Mouse (Mus musculus) A20 (cell line): ENCODE results near the gene Sdk1.

Experiments used
- DNase-seq: peaks from one replicate; pipeline ENCODE4 v3.0.0-alpha.2; 2011; ENCODE audit warnings: low read depth, low spot score

Gene Sdk1

DNA sequence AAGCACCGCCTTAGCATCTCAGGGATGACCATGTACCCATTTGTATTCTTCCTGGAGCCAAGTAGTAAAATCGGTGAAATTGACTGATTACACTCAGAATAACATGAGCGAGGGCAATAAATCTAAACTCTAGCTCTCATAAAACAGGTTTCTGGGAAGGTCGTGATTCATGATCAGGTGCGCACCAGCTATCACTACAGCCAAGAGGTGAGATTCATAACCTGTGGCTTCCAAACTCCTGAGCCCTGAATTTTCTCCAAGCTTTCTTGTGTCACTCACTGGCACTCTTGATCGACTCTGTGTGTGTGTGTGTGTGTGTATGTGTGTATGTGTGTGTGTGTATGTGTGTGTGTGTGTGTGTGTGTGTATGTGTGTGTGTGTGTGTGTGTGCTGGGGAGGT, 522.8 kb downstream of the Sdk1 start:
- no peak for DNase-seq

DNA sequence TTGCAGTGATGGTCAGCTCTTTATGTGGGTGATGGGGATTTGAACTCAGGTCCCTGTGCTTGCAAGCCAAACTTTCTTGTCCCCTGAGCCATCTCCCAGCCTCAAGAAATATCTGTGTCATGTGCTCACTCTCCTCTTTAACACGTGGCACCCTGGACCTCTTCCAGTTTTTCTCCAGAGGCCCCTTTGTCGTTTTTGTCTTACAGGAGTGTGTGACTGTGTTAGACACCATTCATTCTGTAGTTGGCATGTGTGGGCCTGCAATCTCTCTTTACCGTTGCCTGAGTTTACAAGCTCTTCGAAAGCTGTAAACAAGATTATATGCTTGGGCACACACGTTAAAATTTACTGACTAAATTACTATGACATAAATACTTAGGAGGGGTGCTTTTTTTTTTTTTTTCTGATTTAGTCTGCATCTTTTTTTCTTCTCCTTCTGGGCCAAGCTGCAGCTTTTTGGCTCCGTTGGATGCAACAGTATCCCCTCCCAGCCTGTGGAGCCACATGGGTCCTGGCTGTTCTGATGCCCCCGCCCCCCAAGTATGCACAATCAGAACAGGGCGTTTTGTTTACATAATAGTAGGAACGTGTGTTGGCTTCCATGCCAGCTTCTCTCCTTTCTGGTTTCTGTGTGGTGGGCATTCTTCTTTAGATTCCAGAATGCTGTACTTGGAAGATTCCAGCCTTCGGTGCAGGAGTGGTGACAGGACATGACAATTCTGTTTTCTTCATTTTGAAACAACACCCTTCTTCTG, 527.6 kb downstream of the Sdk1 start:
- no peak for DNase-seq

DNA sequence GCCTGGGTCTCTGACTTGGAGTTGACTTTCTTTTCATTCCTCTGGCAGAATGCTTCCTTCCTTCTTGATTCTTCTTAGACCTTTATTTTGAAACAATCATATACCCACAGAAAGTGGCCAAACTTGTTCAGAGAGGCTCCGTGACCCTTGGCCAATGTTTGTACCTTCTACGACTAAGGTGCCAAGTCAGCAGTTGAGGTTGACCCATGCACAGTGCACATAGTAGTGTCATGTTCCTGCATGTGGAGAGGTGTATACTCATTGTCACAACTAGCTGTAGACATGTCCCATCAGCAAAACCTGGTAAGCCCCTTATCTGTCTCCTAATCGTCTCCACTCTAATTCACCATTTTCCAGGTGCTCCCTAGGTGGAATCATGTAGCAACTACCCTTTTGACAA, 530.2 kb downstream of the Sdk1 start:
- DNase-seq = no peak

DNA sequence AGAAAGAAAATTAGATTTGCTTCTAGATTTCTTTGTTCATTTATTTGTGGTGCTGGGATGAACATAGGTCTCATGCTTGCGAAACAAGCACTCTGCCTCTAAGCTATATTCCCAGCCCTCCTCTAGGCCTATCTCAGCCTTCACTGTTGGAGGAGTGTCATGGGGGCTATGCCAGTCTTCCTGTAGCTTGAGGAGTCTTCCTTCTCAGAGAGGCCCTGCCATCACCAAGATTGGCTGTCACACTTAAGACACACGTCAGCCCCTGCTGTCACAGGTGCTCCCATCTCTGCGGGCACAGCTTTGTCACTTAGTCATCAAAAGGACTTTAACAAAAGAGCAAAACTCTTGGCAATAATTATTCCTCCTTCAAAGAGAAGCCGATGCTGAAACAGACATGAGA, 536.9 kb downstream of the Sdk1 start:
- DNase-seq = no peak

DNA sequence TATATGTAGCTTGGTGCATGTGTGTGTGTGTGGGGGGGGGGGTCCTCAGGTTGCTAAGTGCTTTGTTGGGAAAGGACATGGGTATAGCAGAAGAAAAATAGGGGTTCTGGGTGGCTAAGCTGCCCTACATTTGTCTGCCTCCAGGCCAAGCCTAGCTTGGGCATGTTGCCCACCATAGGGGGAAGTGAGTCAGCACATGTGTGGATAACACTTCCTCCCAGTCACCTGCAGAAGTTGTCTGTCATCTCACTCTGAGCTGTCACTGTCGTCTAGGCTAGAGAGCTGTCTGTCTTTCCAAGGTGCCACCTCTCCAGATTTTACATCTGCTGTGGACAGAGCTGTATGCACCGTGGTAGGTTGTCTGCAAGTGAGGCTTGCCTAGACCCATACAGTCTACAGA, 539.9 kb downstream of the Sdk1 start:
- DNase-seq = no peak

DNA sequence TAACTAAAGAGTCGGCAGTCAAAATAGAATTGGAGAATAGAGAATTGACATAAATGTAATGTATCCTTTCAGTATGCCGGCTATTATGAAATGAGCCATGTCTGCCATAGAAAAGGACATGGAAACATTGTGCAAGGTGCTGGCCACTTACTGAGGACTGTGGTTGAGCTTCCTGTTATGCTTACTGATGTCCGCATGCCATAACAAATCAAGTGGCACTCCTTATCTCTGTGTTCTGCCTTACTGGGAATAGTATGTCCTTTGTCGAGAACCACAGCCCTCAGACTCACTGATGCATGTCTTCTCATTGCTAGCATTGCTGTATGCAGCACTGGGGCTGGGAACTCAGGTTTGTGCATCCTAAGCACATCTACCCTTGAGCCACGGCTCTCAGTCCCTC, 541.0 kb downstream of the Sdk1 start:
- DNase-seq = no peak

DNA sequence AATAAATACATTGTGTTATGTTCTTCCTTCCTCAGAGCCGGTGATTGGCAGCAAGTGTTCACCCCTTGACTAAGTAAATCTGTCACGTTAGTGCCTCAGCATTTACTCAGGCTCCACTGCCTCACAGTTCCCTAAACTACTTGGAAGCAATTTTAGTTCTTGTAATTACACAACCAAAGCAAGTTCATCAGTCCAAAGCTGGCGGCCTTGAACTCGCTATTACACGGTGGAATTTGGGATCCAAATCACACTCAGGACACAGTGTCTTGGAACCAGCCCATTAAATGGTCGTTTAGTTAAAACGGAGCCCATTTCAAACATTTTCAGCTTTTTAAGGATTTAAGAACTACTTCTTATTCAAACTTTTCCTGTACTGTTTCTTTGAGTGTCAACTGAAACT, 542.2 kb downstream of the Sdk1 start:
- no peak for DNase-seq

DNA sequence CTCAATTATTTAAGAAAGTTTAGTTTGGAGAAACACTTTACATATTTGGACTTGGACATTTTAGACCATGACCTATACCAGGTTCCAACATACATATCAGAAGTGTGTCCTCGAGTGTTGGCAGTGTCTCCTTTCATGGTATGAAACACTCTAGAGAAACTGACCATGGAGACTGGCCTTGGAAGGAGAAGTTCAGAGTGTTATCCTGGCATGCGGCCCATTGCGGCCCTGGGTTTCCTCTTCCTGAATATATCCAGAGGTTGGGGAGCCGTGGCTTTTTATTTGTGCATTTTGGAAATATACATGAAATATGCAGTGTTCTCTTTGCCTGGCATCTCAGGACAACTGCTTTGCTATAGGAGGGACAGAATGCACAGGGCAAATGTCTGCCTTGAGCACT, 552.6 kb downstream of the Sdk1 start:
- no peak for DNase-seq

DNA sequence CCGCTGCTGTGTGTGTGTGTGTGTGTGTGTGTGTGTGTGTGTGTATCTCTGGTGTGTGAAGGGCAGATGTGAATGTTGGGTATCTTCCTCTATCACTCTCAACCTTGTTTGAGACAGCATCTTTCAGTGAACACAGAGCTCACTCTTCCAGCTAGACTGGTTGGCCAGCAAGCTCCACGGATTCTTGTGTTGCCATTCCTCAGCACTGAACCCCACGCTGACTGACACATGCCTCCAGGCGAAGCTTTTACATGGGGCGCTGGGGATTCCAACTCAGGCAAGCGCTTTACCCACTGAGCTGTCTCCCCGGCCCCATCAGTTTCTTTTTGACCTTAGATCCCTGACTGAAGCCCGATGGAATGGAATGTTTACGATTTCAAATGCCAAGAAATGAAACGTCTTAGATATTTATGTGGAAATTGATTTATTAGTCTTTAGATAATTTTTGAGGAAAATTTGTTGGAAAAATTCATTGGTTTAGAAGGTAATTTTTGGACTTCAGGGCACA, 582.6 kb downstream of the Sdk1 start:
- DNase-seq = no peak

DNA sequence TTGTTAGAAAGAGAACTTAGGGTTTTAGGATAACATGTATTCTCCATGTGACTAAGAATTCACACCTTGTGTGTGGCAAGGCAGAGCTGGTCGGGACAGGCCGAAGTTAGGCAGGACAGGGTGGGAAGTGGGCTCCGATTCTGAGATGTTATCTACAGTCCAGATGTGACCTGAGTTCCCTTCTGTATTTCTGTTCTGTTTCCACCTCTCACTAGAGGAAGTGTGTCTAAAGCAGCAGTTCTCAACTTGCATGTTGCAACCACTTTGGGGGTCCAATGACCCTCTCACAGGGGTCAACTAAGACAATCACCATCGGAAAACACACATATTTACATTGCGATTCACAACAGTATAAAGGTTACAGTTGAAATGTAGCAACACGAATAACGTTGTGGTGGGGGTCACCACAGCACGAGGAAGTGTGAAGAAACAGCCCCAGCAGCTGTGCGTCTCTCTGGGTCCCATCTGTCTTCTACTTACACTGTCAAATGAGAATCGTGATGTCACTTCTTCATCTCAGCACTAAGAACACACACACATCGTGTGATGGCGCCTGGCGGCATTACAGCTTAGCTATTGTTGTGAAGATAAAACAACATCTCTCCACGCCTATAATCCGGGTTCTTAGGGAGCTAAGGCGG, 583.6 kb downstream of the Sdk1 start:
- DNase-seq = no peak

DNA sequence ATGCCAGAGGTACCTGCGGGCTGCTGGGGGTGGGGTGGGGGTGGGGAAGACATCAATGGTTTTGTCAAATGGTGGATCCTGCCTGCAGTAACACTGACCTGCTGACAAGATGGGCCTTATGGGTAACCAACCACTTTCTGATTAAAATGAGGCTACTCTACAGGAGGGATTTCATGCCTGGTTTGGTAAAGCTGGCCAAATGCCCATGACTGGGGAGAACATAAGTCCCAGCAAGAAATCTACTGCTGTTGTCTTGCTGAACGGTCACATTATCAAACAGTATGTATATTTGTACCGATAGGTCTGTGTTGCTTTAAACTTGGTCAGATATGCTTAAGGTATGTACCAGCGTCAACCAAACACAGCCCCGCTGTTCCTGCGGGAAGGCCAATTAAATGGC, 594.3 kb downstream of the Sdk1 start:
- DNase-seq = no peak

DNA sequence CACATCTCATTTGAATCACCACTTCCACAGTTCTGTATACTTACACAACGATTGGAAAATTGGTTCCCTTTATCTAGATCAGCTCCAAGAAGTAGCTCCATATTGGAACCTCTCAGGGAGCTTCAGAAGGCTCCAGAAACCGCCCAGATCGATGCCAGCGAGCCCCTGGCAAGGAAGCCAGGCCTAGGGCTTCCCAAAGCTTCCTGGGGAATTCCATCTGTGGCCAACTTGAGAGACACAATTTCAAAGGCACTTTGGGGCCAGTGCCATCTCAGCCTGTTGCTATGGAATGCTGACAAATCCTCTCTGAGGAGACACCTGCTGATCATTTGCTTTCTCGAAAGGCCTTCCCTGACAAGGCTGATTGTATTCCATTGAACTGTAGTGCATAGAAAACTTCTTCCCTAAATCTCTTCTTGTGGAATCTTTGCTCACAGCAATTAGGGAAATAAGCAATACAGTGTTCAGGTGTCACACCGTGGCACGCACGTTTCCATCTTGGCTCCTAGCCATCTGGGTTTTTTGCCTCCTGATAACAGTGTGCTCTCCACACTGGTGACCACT, 595.7 kb downstream of the Sdk1 start:
- DNase-seq = no peak

DNA sequence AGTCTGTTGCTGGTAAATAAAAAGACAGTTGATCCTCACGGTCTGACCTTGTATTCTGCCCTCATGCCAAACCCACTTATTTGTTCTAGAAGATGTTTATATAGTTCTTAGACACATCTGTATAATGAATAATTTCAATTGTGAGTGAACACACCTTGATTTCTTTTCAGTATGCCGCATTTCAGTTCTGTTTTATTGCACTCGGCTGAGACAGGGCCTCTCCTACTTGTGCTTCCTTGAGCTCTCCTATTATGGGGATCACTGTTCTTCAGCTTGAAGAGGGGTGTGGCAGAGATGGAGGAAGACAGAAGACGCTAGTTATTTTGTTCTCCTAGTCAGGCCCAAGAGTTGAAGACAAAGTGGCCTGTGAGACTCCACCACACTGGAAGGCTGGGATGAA, 603.4 kb downstream of the Sdk1 start:
- DNase-seq = no peak

DNA sequence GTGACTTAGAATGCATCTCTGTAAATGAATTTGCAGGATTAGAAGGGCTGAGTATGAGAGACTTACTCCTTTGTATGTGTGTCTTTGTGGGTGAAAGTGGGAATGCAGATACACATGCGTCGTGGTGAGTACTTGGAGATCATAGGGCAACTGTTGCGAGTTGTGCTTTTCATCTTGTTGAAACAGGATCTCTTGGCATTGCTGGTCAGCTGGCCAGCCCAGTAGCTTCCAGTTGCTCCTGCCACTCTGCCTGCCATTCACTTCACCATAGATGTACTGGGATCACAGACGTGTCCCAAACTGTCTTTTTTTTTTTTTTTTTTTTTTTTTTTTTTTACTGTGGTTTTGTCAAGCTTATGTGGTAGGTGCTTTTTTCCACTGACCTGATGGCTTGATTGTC, 606.4 kb downstream of the Sdk1 start:
- DNase-seq = no peak

DNA sequence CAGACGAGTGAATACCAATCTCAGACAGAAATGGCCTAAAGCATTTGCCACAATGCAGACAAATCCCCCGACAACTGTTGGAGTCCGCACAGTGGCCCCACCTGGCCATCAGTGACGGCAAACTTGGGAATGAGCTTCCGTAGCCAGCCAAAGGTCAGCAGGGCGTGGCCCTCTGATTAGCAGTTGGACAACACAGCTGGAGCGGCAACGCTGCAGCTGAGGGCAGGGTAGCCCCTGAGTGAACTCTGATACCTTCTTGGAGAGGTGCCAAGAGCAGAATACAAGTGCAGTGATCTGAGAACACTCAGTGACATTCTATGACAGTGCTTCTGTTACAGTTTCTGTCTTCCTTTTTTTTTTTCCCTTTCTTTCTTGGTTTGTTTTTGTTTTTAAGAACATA, 610.9 kb downstream of the Sdk1 start:
- no peak for DNase-seq

DNA sequence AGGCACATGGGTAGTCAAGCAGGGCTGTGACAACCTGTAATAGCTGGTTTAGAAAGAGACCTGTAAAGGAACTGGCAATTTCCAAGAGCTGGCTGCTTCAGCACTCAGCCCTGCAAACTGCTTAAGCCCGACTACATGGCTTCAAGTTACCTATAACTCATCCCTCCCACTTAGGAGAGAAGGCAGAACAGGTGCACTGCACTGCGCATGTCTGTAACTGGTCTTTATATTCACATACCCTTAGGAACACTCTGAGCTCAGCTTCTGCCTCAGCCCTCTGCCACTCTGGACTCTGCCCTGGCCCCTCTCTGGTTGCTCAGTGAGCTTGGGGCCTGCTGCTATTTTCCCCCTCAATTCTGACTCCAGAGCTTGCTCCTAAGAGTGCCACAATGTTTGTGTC, 615.2 kb downstream of the Sdk1 start:
- DNase-seq = no peak

DNA sequence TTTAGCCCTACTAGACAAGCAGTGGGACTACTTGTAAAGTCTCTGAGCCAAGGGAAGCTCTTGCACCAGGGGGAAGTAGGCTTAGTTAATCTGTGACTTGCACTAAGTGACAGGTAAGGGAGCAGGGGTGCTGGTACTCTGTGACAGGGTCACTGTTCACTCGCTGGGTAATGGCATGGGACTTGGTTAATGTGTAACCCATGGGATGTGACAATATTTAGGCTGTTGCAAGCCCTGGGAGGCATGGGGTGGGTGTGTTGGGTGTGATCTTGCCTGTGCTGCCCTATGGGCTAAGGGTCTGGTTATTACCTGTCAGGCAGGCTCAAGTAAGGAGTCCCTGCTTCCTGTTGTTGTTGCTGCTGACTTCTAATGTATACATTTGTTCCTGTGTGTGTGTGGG, 616.5 kb downstream of the Sdk1 start:
- no peak for DNase-seq

DNA sequence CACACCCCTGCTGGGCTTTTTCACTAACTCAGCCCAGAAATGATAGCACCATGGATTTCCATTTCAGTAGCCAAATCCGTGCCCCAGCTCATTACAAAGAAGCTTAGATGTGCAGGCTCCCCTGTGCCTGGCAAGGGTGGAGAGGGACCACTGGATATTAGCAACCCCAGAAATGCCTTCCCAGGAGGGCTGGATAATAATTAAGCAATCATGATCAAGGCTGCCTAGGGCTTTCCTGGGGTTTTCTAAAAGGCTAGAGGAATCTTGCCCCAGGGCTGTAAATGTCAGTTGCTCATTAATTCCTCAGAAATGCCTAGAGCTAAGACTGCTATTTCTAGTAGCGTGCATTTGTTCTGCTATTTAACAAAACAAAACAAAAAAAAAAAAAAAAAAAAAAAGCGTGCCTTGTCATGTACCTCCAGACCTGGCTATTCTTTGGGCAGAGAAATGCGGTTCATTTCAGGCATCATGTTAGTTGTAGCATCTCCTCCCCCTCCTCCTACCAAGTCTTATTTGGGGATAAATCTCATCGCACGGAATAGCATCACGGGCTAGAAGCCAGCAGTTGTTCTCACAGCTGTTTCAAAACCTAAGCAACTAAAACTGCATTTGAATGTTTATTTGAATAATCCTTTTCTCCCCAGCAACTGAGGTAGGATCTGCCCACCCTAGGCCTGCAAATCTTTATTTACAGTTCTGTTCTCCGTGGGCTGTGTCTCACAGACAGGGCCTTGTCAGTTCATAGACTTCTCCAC, 617.3 kb downstream of the Sdk1 start:
- DNase-seq = no peak

DNA sequence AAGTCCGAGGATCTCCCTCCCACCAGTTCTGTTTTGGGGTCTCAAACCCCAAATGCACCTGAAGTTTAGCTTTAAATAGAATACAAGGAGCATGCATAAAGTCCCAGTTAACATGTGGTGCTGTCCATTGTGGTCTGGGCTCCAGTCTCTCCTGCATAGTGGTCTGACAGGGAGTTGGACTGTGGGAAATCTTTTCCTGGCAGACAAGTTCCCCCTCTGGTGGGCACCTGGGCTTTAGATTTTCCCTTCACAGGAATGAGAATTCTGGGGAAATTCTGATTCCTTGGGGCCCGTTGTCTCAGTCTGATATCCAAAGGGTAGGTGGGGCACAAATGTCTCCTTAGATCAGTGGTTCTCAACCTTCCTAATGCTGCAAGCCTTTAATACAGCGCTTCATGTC, 624.8 kb downstream of the Sdk1 start:
- no peak for DNase-seq

DNA sequence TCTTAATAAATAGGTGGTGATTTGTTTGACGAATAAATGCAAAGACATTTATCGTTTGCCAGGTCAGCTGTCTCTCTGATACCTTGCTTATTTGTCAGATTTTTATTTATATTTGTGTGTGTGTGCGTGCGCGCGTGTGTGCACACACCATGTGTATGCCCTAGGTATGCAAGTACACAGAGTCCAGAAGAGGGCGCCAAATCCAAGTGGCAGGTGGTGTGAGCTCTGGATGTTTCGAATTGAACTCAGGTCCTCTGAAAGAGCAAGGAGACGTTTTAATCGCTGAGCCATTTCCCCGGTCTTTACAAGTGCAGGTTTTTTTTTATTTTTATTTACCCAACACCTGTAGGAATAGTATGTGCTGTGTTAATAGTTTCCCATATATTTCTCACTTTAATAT, 632.5 kb downstream of the Sdk1 start:
- DNase-seq = no peak

DNA sequence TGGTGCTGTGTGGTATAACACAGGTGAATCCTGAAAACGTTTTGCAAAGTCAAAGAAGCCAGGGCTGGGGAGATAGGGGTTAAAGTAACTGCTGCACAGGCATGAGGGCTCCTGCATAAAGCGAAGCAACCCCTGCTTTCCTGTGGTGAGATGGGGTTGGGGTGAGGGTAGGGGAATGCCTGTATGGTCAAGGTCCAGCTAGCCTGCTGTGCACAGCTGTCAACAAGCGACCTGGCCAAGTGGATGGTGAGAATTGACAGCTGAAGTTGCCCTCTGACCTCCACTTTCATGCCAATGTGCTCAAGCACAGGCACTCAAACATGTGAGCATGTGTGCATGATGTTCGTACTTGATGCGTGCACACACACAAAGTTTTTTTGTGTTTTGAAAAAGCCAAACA, 639.4 kb downstream of the Sdk1 start:
- no peak for DNase-seq

DNA sequence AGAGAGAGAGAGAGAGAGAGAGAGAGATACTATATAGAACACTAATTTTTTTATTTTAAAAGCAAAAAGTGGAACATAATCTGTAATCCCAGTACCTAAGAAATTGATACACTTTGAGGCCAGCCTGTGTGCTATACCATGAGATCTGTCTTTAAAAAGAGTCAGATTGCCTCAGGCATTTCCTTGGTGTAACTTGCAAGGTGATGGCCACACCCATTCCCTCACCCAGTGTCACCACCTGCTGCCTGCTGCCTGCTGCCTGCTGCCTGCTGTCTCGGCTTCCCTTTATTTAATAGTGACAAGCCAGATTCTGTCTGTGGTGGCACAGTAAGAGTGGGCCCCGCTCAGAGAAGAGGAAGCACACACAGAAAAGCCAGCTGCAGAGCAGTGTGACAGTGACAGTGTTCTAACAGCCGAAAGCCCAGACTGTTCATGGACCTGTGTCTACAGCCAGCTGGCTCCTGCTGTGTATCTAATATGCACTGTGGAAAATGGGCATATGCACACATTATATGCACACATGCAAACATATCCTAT, 642.9 kb downstream of the Sdk1 start:
- DNase-seq = no peak
